Mouse (Mus musculus) midbrain, embryonic 13.5 days (tissue): Measurements from ENCODE around the gene Vmn1r221. TPM values are rescaled to one million over a fixed set of nuclear protein-coding genes. Genes with fewer than 3 reads are reported as not detected.

Experiments
- polyA plus RNA-seq: library from polyadenylated mRNA; unstranded; fragments of >200 nt; fragmentation: Nextera tagmentation; extraction: Ambion mirVana; gene quantifications from 2 replicates; pipeline ENCODE4 v1.2.1, GENCODE M21; 2015

Gene Vmn1r221
- polyA plus RNA-seq, 1 experiment from 2014 or later = not detected

Other genes with a start within 250 kb of the Vmn1r221 start
- gene Vmn1r213, start 206.5 kb upstream of the Vmn1r221 start, polyA plus RNA-seq = not detected in 2 replicates
- not detected in 2 replicates for gene Vmn1r214, start 183.7 kb upstream of the Vmn1r221 start, polyA plus RNA-seq
- not detected in 2 replicates for gene Vmn1r215, start 146.1 kb upstream of the Vmn1r221 start, polyA plus RNA-seq
- not detected in 2 replicates for gene Vmn1r217, start 95.9 kb upstream of the Vmn1r221 start, polyA plus RNA-seq
- gene Vmn1r218, start 81.0 kb upstream of the Vmn1r221 start, polyA plus RNA-seq = not detected in 2 replicates
- gene Vmn1r219, start 54.8 kb upstream of the Vmn1r221 start, polyA plus RNA-seq = not detected in 2 replicates
- gene Vmn1r220, start 26.2 kb upstream of the Vmn1r221 start, polyA plus RNA-seq = not detected in 2 replicates
- not detected in 2 replicates for gene Vmn1r222, start 21.8 kb downstream of the Vmn1r221 start, polyA plus RNA-seq
- gene Vmn1r223, start 33.0 kb downstream of the Vmn1r221 start, polyA plus RNA-seq = not detected in 2 replicates
- gene Zfp322a, start 155.1 kb downstream of the Vmn1r221 start, polyA plus RNA-seq = 56.3 and 58.9 TPM in 2 replicates
- gene Abt1, start 209.7 kb downstream of the Vmn1r221 start, polyA plus RNA-seq = 10.8 TPM in 2 replicates